Mouse (Mus musculus): ENCODE data around the gene Slc39a1. TPM values are rescaled to one million over a fixed set of nuclear protein-coding genes. Genes with fewer than 3 reads are reported as not detected.
A peak's percentile ranks its signal among the peaks of the same experiment; 100 is the strongest.
"Not testable (repeated sequence)": the region's sequence is repeated elsewhere in the genome, so short reads cannot be mapped to it uniquely, and the experiment has no call there.

Slc39a1 gene
- polyA plus RNA-seq, 1 experiment from 2014 or later: 55.0 TPM

DNA sequence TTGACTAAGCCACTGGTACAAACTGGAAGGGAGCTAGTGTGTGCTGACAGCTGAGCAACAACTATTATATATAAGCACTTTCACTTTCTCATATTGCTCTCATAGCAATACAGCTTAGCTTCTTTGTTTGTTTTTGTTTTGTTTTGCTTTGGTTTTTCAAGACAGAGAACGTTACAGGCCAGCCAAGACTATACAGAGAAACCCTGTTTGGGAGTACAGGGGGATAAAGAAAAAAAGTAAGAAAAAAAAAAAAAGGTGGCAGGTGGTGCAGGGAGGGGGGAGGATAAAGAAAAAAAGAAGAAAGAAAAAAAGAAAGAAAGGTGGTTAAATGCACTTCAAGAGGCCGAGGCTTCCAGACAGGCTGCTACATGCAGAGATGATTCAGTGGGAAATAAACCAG is 2.6 kb upstream of the Slc39a1 start:
- 63% methylated on average over 2 of the region's 2 CpGs for WGBS
- no peak overlapping the region for H3K27ac ChIP-seq
- no peak for ATAC-seq
- no peak overlapping the region for H3K9ac ChIP-seq
- no peak overlapping the region for H3K4me3 ChIP-seq
- H3K9me3 ChIP-seq (replicated peaks): no peaks in the 10 kb centered on the region
- no peak overlapping the region for H3K4me2 ChIP-seq
- H3K27me3 ChIP-seq: no peaks in the 10 kb centered on the region
- H3K4me1 ChIP-seq: peaks cover 31% of the 10 kb centered on the region
- 0 out of 2 replicates have a peak, but pooled peaks cover under 1% of the 10 kb centered on the region for H3K36me3 ChIP-seq (ENCODE audit: poor library complexity, severe bottlenecking)

GRCm38 (mm10) chr3:90247630-90247959 is 377 bp upstream of the Slc39a1 start:
- no peaks in the 10 kb centered on the region for H3K27me3 ChIP-seq
- peak; percentile 34 for ATAC-seq
- WGBS: under 1% methylated on average over 3 of the region's 3 CpGs
- H3K4me3 ChIP-seq: peak overlapping the region; percentile 60
- H3K4me2 ChIP-seq: peak overlapping the region; percentile 82
- no peaks in the 10 kb centered on the region for H3K9me3 ChIP-seq (replicated peaks)
- H3K4me1 ChIP-seq: peaks cover 34% of the 10 kb centered on the region
- peak overlapping the region; percentile 80 for H3K9ac ChIP-seq
- peaks cover 15% of the 10 kb centered on the region for H3K36me3 ChIP-seq (ENCODE audit: poor library complexity, severe bottlenecking)
- peak overlapping the region; percentile 77 for H3K27ac ChIP-seq

- ATAC-seq: no peak
- Histone ChIP-seq H3K4me1 (peaks cover 25% of the 10 kb centered on the region), H3K4me2 (peak overlapping the region; percentile 82), H3K9ac (peak overlapping the region; percentile 80), H3K4me3 (peak overlapping the region; percentile 60), H3K27me3 (no peaks in the 10 kb centered on the region), H3K36me3 (ENCODE audit: poor library complexity, severe bottlenecking) (peaks cover 15% of the 10 kb centered on the region), H3K27ac (peak overlapping the region; percentile 77), H3K9me3 (replicated peaks) (no peaks in the 10 kb centered on the region)
- 5% methylated on average over 10 of the region's 10 CpGs for WGBS
Observed at GRCm38 (mm10) chr3:90248746-90249100, 751 bp downstream of the Slc39a1 start.

DNA sequence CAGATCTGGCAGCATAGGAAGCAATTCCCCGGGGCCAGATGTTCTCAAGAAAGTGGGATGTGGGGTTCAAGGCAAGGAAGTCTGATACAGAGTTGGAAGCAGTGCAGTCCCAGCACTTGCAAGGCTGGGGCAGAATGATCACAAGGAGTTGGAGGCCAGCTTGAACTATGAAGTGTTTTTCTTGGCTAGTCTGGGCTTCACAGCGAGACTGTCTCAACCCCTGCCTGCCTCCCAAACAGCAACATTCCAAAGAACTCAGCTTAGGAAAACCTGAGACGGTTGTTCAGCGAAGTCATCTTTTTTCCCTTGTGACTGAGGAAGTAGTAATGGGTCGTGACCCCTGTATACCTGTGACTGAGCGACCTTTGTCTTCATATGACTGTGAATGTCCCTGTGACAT is 2.8 kb downstream of the Slc39a1 start:
- Histone ChIP-seq H3K27me3 (no peaks in the 10 kb centered on the region), H3K4me1 (peaks cover 30% of the 10 kb centered on the region), H3K4me3 (no peak overlapping the region), H3K4me2 (no peak overlapping the region), H3K9ac (no peak overlapping the region), H3K36me3 (ENCODE audit: poor library complexity, severe bottlenecking) (peaks cover 15% of the 10 kb centered on the region), H3K9me3 (replicated peaks) (no peaks in the 10 kb centered on the region), H3K27ac (no peak overlapping the region)
- ATAC-seq: no peak
- WGBS: 90% methylated on average over 6 of the region's 6 CpGs

DNA sequence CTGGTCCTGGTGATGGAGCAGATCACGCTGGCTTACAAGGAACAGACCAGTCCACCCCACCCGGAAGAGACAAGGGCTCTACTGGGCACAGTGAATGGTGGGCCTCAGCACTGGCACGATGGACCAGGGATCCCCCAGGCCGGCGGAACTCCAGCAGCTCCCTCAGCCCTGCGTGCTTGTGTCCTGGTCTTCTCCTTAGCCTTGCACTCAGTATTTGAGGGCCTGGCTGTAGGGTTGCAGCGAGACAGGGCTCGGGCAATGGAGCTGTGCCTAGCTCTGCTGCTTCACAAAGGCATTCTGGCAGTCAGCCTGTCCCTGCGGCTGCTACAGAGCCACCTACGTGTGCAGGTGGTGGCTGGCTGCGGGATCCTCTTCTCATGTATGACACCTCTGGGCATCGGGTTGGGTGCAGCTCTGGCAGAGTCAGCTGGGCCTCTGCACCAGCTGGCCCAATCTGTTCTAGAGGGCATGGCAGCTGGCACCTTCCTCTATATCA is 3.8 kb downstream of the Slc39a1 start:
- not testable (repeated sequence) for H3K4me3 ChIP-seq; H3K27me3 ChIP-seq; H3K9ac ChIP-seq; H3K27ac ChIP-seq; H3K9me3 ChIP-seq (replicated peaks); ATAC-seq; H3K4me2 ChIP-seq
- 93% methylated on average over 9 of the region's 12 CpGs for WGBS
- Histone ChIP-seq H3K36me3 (ENCODE audit: poor library complexity, severe bottlenecking) (peaks cover 15% of the 10 kb centered on the region), H3K4me1 (peaks cover 37% of the 10 kb centered on the region)

DNA sequence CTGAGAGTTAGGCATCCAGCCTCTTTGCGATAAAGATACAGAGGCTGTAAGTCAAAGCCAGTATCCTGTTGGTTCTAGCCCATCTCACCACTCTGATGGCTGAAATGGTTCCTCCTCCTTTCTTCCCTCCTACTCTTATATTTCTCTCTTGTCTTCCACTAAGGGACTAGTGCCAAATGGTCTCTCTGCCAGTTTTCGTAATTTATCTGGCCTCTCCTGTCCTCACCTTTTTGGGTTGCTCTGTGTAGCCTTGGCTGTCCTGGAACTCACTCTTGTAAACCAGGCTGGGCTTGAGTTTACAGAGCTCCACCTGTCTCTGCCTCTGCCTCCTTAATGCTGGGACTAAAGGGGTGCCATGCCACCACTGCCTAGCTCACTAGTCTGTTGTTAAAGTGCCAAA is 4.7 kb downstream of the Slc39a1 start:
- not testable (repeated sequence) for H3K27me3 ChIP-seq; H3K4me3 ChIP-seq; H3K27ac ChIP-seq; H3K9me3 ChIP-seq (replicated peaks); ATAC-seq; H3K9ac ChIP-seq; H3K4me2 ChIP-seq
- H3K36me3 ChIP-seq (ENCODE audit: poor library complexity, severe bottlenecking): peaks cover 22% of the 10 kb centered on the region
- WGBS: 97% methylated on average over 2 of the region's 2 CpGs
- peaks cover 34% of the 10 kb centered on the region for H3K4me1 ChIP-seq

DNA sequence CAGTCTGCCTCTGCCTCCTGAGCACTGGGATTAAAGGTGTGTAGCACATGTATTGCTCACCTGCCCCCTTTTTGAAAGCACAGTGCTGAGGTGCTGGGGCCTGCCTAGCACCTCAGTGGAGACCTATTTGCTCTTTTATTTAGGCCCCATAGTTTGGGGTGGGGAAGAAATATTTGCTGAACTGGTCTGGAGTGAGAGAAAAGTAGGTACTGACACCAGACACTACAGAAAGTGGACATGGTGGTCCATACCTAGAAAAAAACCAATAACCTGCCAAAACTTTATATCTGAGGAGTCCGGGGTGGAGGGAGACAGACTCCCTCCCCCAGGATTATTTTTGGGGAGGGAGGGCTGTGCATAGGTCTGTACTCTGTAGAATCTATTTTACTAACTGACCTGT is 5.2 kb downstream of the Slc39a1 start:
- Histone ChIP-seq H3K4me2 (peak overlapping the region; percentile 65), H3K4me1 (peaks cover 34% of the 10 kb centered on the region), H3K36me3 (ENCODE audit: poor library complexity, severe bottlenecking) (peaks cover 28% of the 10 kb centered on the region)
- H3K4me3 ChIP-seq; H3K27ac ChIP-seq; H3K27me3 ChIP-seq; H3K9ac ChIP-seq; H3K9me3 ChIP-seq (replicated peaks): not testable (repeated sequence)
- 0 out of 2 replicates have a peak, but pooled peaks have one; percentile 1 for ATAC-seq
- 100% methylated on average over 1 of the region's 1 CpGs for WGBS

DNA sequence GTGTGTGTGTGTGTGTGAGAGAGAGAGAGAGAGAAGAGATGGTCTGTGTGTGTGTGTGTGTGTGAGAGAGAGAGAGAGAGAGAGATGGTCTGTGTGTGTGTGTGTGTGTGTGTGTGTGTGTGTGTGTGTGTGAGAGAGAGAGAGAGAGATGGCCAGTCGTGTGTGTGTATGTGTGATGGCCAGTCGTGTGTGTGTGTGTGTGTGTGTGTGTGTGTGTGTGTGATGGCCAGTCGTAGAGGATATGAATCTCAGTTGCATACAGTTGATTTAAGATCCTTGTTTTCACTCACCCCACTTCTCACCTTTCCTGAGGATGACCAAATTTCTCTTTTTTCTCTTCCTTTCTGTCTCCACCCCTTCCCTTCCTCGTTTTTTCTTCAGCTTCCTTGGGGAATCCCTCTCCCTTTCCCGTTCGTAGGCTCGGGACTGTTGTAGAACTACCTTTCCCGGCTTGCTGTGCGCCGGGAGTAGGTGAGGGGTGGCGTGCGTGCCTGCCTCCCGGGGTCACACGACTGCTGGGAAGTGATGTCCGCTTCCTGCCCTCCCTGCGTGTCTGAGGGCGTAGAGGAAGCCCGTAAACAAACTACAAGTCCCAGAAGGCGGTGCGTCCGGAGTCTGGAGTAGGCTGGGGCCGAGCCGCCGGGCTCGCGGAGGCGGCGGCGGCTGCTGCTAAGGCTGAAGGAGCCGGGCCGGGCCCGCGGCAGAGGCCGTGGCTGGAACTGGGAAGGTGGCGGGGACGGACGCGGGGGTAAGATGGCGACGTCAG is 5.9 kb downstream of the Slc39a1 start, which contains the start of gene Crtc2:
Gene Crtc2, plus strand, starts transcription at position 511 of the 766 bp plus-strand sequence.
- peaks cover 30% of the 10 kb centered on the region for H3K4me1 ChIP-seq
- H3K27me3 ChIP-seq: no peaks in the 10 kb centered on the region
- H3K4me3 ChIP-seq: peak within 1 kb of the TSS; percentile 89
- peak within 1 kb of the TSS; percentile 74 for H3K27ac ChIP-seq
- ATAC-seq: peak; percentile 97
- peaks cover 34% of the 10 kb centered on the region for H3K36me3 ChIP-seq (ENCODE audit: poor library complexity, severe bottlenecking)
- peak within 1 kb of the TSS; percentile 92 for H3K9ac ChIP-seq
- no peaks in the 10 kb centered on the region for H3K9me3 ChIP-seq (replicated peaks)
- 2% methylated on average over 40 of the region's 40 CpGs for WGBS
- H3K4me2 ChIP-seq: peak within 1 kb of the TSS; percentile 65

DNA sequence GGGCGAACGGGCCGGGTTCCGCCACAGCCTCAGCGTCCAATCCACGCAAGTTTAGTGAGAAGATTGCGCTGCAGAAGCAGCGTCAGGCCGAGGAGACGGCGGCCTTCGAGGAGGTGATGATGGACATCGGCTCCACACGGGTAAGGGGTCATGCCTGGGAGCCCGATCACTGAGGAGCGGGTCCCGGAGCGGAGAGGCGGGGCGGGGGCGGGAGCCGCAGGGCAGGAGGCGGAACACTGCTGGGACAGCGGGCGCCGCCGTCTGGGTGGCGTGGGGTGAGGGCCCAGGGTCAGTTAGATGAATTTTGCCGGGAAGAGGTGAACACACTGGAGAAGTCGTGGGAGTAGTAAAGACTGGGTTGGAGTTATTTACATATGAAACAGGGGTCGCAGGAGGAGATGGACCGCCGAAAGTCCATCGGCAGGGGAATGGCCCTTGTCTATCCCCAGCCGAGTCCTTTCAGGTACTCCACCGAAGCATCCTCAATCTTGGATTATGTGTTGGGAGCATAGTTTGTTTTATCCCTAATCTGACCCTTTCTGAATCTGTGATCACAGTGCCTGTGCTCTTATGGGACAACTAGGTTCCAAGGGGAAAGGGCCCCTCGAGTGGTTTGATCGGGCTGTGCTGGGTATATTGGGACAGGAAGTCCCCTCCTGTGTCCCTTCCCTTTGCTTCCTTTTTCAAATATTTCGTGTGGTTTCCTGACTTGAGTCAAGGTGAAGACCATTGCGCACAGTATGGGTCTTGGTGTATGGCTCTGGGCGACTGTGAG is 6.6 kb downstream of the Slc39a1 start:
- Histone ChIP-seq H3K9me3 (replicated peaks) (no peaks in the 10 kb centered on the region), H3K4me3 (peak overlapping the region; percentile 89), H3K4me1 (peaks cover 23% of the 10 kb centered on the region), H3K9ac (peak overlapping the region; percentile 92), H3K4me2 (peak overlapping the region; percentile 65), H3K27me3 (no peaks in the 10 kb centered on the region), H3K36me3 (ENCODE audit: poor library complexity, severe bottlenecking) (peaks cover 42% of the 10 kb centered on the region), H3K27ac (peak overlapping the region; percentile 74)
- ATAC-seq: no peak
- WGBS: under 1% methylated on average over 41 of the region's 41 CpGs

DNA sequence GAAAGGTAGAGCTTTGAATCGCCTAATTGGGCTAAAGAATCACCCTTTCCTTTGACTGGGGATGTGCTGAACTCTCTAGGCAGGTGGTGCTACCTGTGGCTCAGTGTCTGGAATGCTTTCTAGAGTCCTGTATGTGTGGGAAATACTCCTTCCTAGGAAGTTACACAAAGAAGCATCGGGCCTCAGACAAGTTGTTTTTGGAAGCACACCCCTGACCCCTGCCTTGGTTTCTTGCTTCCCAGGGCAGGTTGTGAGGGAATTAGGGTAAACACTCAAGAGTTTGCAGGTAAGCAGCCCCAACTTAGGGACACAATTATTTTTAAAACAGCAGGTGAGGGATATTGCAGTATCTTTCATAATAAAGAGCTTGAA is 7.2 kb downstream of the Slc39a1 start:
- peaks cover 48% of the 10 kb centered on the region for H3K36me3 ChIP-seq (ENCODE audit: poor library complexity, severe bottlenecking)
- peaks cover 23% of the 10 kb centered on the region for H3K4me1 ChIP-seq
- peak overlapping the region; percentile 89 for H3K4me3 ChIP-seq
- no peaks in the 10 kb centered on the region for H3K9me3 ChIP-seq (replicated peaks)
- WGBS: 25% methylated on average over 2 of the region's 2 CpGs
- H3K27me3 ChIP-seq: no peaks in the 10 kb centered on the region
- H3K4me2 ChIP-seq: peak overlapping the region; percentile 65
- H3K9ac ChIP-seq: peak overlapping the region; percentile 92
- no peak for ATAC-seq
- H3K27ac ChIP-seq: no peak overlapping the region

DNA sequence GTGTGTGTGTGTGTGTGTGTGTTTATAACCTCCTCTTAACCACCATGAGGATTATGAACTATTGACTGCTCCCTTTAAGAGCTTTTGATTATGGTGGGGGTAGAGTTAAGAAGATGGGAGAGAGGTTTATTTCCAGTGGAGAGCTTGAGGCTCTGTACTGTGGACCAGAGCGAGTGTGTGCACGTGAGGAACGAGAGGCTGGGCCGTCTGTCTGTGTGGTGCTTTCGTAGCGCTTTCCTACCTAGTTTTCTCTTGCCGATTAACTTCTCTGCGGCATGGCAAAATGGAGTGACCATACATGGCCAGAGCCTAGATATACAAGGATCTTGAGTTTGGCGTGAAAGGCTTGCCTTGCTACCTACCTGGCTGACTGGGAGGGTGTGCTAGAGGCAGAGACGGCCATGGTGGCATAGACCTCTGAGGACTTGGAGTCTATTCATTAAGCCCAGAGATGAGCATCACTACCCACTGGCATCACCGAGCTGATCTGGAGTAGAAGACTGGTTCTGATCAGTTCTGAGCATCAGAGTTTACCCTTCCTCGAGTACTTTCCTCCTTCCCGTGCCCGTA is 7.9 kb downstream of the Slc39a1 start:
- H3K4me3 ChIP-seq: 0 out of 2 replicates have a peak overlapping the region, but pooled peaks have one; percentile 89
- no peak for ATAC-seq
- no peaks in the 10 kb centered on the region for H3K9me3 ChIP-seq (replicated peaks)
- WGBS: 94% methylated on average over 14 of the region's 14 CpGs
- peak overlapping the region; percentile 65 for H3K4me2 ChIP-seq
- 0 out of 2 replicates have a peak overlapping the region, but pooled peaks have one; percentile 0 for H3K9ac ChIP-seq
- H3K27me3 ChIP-seq: no peaks in the 10 kb centered on the region
- H3K36me3 ChIP-seq (ENCODE audit: poor library complexity, severe bottlenecking): peaks cover 49% of the 10 kb centered on the region
- H3K4me1 ChIP-seq: peaks cover 19% of the 10 kb centered on the region
- no peak overlapping the region for H3K27ac ChIP-seq

All from forebrain, embryonic 13.5 days (tissue).